Mouse (Mus musculus) ES-E14 (cell line): ENCODE results near the gene Kctd17.

Source experiments
- HCFC1 ChIP-seq: IDR thresholded peaks from 2 replicates; pipeline ENCODE4 v1.6.1; 2012; ENCODE audit warnings: low read length, inconsistent platforms, borderline replicate concordance; ENCODE audit not compliant: insufficient read depth
- ZC3H11A ChIP-seq: IDR thresholded peaks from 2 replicates; pipeline ENCODE4 v1.6.1; 2012; ENCODE audit warnings: low read depth, mild to moderate bottlenecking, inconsistent platforms, low read length, borderline replicate concordance
- ZNF384 ChIP-seq: IDR thresholded peaks from 2 replicates; pipeline ENCODE4 v1.6.1; 2012; ENCODE audit warnings: low read depth, low read length, inconsistent platforms

GRCm38 (mm10) chr15:78425230-78425629, 3.1 kb upstream of the Kctd17 start:
- TF ChIP-seq ZNF384 (no peak), HCFC1 (no peak), ZC3H11A (no peak)
